Mouse (Mus musculus): ENCODE results near the gene Pxk. TPM values are rescaled to one million over a fixed set of nuclear protein-coding genes. Genes with fewer than 3 reads are reported as not detected.

Pxk gene
- polyA plus RNA-seq, 1 experiment = 17.8 TPM

- Histone ChIP-seq H3K36me3 (ENCODE audit: control insufficient read depth, insufficient read depth) (peaks cover 10% of the 10 kb centered on the region), H3ac (ENCODE audit: control insufficient read depth, insufficient read length, low read depth) (no peak overlapping the region), H3K79me2 (ENCODE audit: control insufficient read depth, insufficient read depth) (peaks cover 13% of the 10 kb centered on the region), H3K79me3 (ENCODE audit: low read depth) (no peaks in the 10 kb centered on the region), H3K4me3 (ENCODE audit: insufficient read depth, poor library complexity, severe bottlenecking) (no peak overlapping the region), H3K27me3 (ENCODE audit: control insufficient read depth, insufficient read depth, insufficient read length) (no peaks in the 10 kb centered on the region)
- no peak for TF ChIP-seq FOSL1 (IDR thresholded peaks at IDR 0.05; ENCODE audit: insufficient read depth, low read length, poor library complexity, severe bottlenecking)
- no peak for TF ChIP-seq CEBPB (IDR thresholded peaks at IDR 0.05; ENCODE audit: low read depth)
- TF ChIP-seq MYOD1 (IDR thresholded peaks at IDR 0.05; ENCODE audit: control insufficient read depth, insufficient read length, low read depth) = no peak
- TF ChIP-seq CTCF (IDR thresholded peaks at IDR 0.05; ENCODE audit: control insufficient read depth, insufficient read depth, insufficient read length) = no peak
- no peak for TF ChIP-seq USF1 (IDR thresholded peaks at IDR 0.05; ENCODE audit: low read depth)
Measured at GRCm38 (mm10) chr14:8094931-8095561, 3.0 kb upstream of the Pxk start.

GRCm38 (mm10) chr14:8095562-8095950 is 2.5 kb upstream of the Pxk start:
- no peak for TF ChIP-seq MAX (IDR thresholded peaks at IDR 0.05)
- no peak for TF ChIP-seq USF1 (IDR thresholded peaks at IDR 0.05; ENCODE audit: low read depth)
- TF ChIP-seq FOSL1 (IDR thresholded peaks at IDR 0.05; ENCODE audit: insufficient read depth, low read length, poor library complexity, severe bottlenecking) = no peak
- TF ChIP-seq CTCF (IDR thresholded peaks at IDR 0.05; ENCODE audit: control insufficient read depth, insufficient read depth, insufficient read length) = no peak
- TF ChIP-seq MYOD1 (IDR thresholded peaks at IDR 0.05; ENCODE audit: control insufficient read depth, insufficient read length, low read depth) = no peak
- no peak for TF ChIP-seq MYOG (IDR thresholded peaks at IDR 0.05; ENCODE audit: control insufficient read depth, extremely low read depth, insufficient read length)
- TF ChIP-seq CEBPB (IDR thresholded peaks at IDR 0.05; ENCODE audit: low read depth) = no peak

GRCm38 (mm10) chr14:8098687-8098995 is 630 bp downstream of the Pxk start:
- H3K27me3 ChIP-seq (ENCODE audit: control insufficient read depth, insufficient read depth, insufficient read length) = no peaks in the 10 kb centered on the region
- no peaks in the 10 kb centered on the region for H3K36me3 ChIP-seq (ENCODE audit: control insufficient read depth, insufficient read depth)
- H3K79me2 ChIP-seq (ENCODE audit: control insufficient read depth, insufficient read depth) = peaks cover 13% of the 10 kb centered on the region
- H3K79me3 ChIP-seq (ENCODE audit: low read depth) = peaks cover 2% of the 10 kb centered on the region
- H3K4me3 ChIP-seq (ENCODE audit: insufficient read depth, poor library complexity, severe bottlenecking) = peak overlapping the region; percentile 35
- TF ChIP-seq CTCF (IDR thresholded peaks at IDR 0.05; ENCODE audit: control insufficient read depth, insufficient read depth, insufficient read length) = no peak
- no peak for TF ChIP-seq MYOG (IDR thresholded peaks at IDR 0.05; ENCODE audit: control insufficient read depth, extremely low read depth, insufficient read length)
- TF ChIP-seq FOSL1 (IDR thresholded peaks at IDR 0.05; ENCODE audit: insufficient read depth, low read length, poor library complexity, severe bottlenecking) = no peak
- no peak for TF ChIP-seq MYOD1 (IDR thresholded peaks at IDR 0.05; ENCODE audit: control insufficient read depth, insufficient read length, low read depth)
- H3ac ChIP-seq (ENCODE audit: control insufficient read depth, insufficient read length, low read depth) = peak overlapping the region; percentile 83

More at GRCm38 (mm10) chr14:8095562-8095950, 2.5 kb upstream of the Pxk start:
- H3K79me2 ChIP-seq (ENCODE audit: control insufficient read depth, insufficient read depth) = peaks cover 13% of the 10 kb centered on the region
- H3K4me3 ChIP-seq (ENCODE audit: insufficient read depth, poor library complexity, severe bottlenecking) = no peak overlapping the region
- no peaks in the 10 kb centered on the region for H3K27me3 ChIP-seq (ENCODE audit: control insufficient read depth, insufficient read depth, insufficient read length)
- H3ac ChIP-seq (ENCODE audit: control insufficient read depth, insufficient read length, low read depth) = no peak overlapping the region
- peaks cover 5% of the 10 kb centered on the region for H3K36me3 ChIP-seq (ENCODE audit: control insufficient read depth, insufficient read depth)
- no peaks in the 10 kb centered on the region for H3K79me3 ChIP-seq (ENCODE audit: low read depth)

GRCm38 (mm10) chr14:8099561-8100021 is 1.6 kb downstream of the Pxk start:
- H3K79me2 ChIP-seq (ENCODE audit: control insufficient read depth, insufficient read depth) = peaks cover 13% of the 10 kb centered on the region
- no peaks in the 10 kb centered on the region for H3K27me3 ChIP-seq (ENCODE audit: control insufficient read depth, insufficient read depth, insufficient read length)
- no peaks in the 10 kb centered on the region for H3K36me3 ChIP-seq (ENCODE audit: control insufficient read depth, insufficient read depth)
- peak overlapping the region; percentile 6 for H3ac ChIP-seq (ENCODE audit: control insufficient read depth, insufficient read length, low read depth)
- peaks cover 2% of the 10 kb centered on the region for H3K79me3 ChIP-seq (ENCODE audit: low read depth)
- TF ChIP-seq CEBPB (IDR thresholded peaks at IDR 0.05; ENCODE audit: low read depth) (peak; percentile 94), MAX (IDR thresholded peaks at IDR 0.05) (no peak)
- H3K4me3 ChIP-seq (ENCODE audit: insufficient read depth, poor library complexity, severe bottlenecking) = no peak overlapping the region

GRCm38 (mm10) chr14:8101886-8102285 is 3.9 kb downstream of the Pxk start:
- H3K36me3 ChIP-seq (ENCODE audit: control insufficient read depth, insufficient read depth) = no peaks in the 10 kb centered on the region
- peaks cover 13% of the 10 kb centered on the region for H3K79me2 ChIP-seq (ENCODE audit: control insufficient read depth, insufficient read depth)
- H3K27me3 ChIP-seq (ENCODE audit: control insufficient read depth, insufficient read depth, insufficient read length) = no peaks in the 10 kb centered on the region
- TF ChIP-seq FOSL1 (IDR thresholded peaks at IDR 0.05; ENCODE audit: insufficient read depth, low read length, poor library complexity, severe bottlenecking) (no peak), CEBPB (IDR thresholded peaks at IDR 0.05; ENCODE audit: low read depth) (no peak), USF1 (IDR thresholded peaks at IDR 0.05; ENCODE audit: low read depth) (no peak), MYOD1 (IDR thresholded peaks at IDR 0.05; ENCODE audit: control insufficient read depth, insufficient read length, low read depth) (no peak), CTCF (IDR thresholded peaks at IDR 0.05; ENCODE audit: control insufficient read depth, insufficient read depth, insufficient read length) (no peak), MAX (IDR thresholded peaks at IDR 0.05) (no peak), MYOG (IDR thresholded peaks at IDR 0.05; ENCODE audit: control insufficient read depth, extremely low read depth, insufficient read length) (no peak)
- H3K79me3 ChIP-seq (ENCODE audit: low read depth) = peaks cover 2% of the 10 kb centered on the region
- H3K4me3 ChIP-seq (ENCODE audit: insufficient read depth, poor library complexity, severe bottlenecking) = no peak overlapping the region
- no peak overlapping the region for H3ac ChIP-seq (ENCODE audit: control insufficient read depth, insufficient read length, low read depth)

GRCm38 (mm10) chr14:8102676-8103075 is 4.7 kb downstream of the Pxk start:
- Histone ChIP-seq H3K4me3 (ENCODE audit: insufficient read depth, poor library complexity, severe bottlenecking) (no peak overlapping the region), H3K79me2 (ENCODE audit: control insufficient read depth, insufficient read depth) (peaks cover 13% of the 10 kb centered on the region), H3K36me3 (ENCODE audit: control insufficient read depth, insufficient read depth) (no peaks in the 10 kb centered on the region), H3K27me3 (ENCODE audit: control insufficient read depth, insufficient read depth, insufficient read length) (no peaks in the 10 kb centered on the region), H3K79me3 (ENCODE audit: low read depth) (peaks cover 2% of the 10 kb centered on the region), H3ac (ENCODE audit: control insufficient read depth, insufficient read length, low read depth) (no peak overlapping the region)
- no peak for TF ChIP-seq CEBPB (IDR thresholded peaks at IDR 0.05; ENCODE audit: low read depth)
- no peak for TF ChIP-seq MAX (IDR thresholded peaks at IDR 0.05)
- no peak for TF ChIP-seq CTCF (IDR thresholded peaks at IDR 0.05; ENCODE audit: control insufficient read depth, insufficient read depth, insufficient read length)

Measured in C2C12 (cell line).